Mouse (Mus musculus) embryonic fibroblast, embryonic 13.5 days (primary cell): ENCODE measurements around the gene Pin1rt1.

Experiments used
- CTCF ChIP-seq: IDR thresholded peaks from 2 replicates; pipeline ENCODE4 v1.5.1; 2011; ENCODE audit warnings: mild to moderate bottlenecking, control low read depth, low read length, moderate library complexity, borderline replicate concordance; ENCODE audit not compliant: insufficient read depth
- POLR2A ChIP-seq: IDR thresholded peaks from 2 replicates; pipeline ENCODE4 v1.6.1; 2011; ENCODE audit warnings: low read depth, mild to moderate bottlenecking, control low read depth, low read length, moderate library complexity

DNA sequence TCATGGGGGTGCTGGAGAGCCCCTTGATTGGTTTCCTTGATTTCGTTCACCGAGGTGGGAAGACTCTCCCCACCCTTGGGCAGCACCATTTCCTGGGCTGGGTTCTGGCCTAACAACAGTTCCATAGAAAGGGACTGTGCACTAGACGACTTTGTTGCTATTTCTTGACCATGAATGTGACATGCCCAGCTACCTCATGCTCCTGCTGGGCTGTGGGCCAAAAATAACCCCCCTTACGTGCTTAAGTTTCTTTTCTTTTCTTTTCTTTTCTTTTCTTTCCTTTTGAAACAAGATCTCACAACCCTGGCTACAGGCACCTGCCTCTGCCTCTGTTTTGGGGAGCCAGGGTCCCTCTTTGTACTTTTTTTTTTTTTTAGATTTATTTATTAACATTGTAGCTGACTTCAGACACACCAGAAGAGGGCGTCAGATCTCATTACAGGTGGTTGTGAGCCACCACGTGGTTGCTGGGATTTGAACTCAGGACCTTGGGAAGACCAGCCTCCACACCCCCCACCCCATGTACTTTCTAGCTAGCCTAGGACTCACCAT is 6.3 kb downstream of the Pin1rt1 start:
- TF ChIP-seq CTCF: no peak
- TF ChIP-seq POLR2A: no peak
